Mouse (Mus musculus): ENCODE measurements around the gene Obscn.

- no peak for TF ChIP-seq EP300 (IDR thresholded peaks at IDR 0.05; ENCODE audit: low read depth)
- no peak for TF ChIP-seq CTCF (IDR thresholded peaks at IDR 0.05; ENCODE audit: low read depth)
These were observed 182.6 kb downstream of the Obscn start for GRCm38 (mm10) chr11:58953351-58954169.

Measured in heart, postnatal 0 days (tissue).